Mouse (Mus musculus): ENCODE results near the gene Rpusd2.

- no peak for TF ChIP-seq CTCF (IDR thresholded peaks at IDR 0.05; ENCODE audit: borderline replicate concordance, insufficient read depth, low read depth, low read length)
- TF ChIP-seq POLR2A (IDR thresholded peaks at IDR 0.05; ENCODE audit: borderline replicate concordance, insufficient read depth, low read length), result no peak
These were observed 18.9 kb upstream of the Rpusd2 start for GRCm38 (mm10) chr2:119015604-119016180.
